Mouse (Mus musculus): ENCODE data around the gene Kctd14. TPM values are rescaled to one million over a fixed set of nuclear protein-coding genes. Genes with fewer than 3 reads are reported as not detected.
"Not testable (repeated sequence)": the region's sequence is repeated elsewhere in the genome, so short reads cannot be mapped to it uniquely, and the experiment has no call there.

Kctd14 gene
- 1.5 and 2.0 TPM in 2 replicates for polyA plus RNA-seq (2016; fragmentation: Nextera tagmentation; extraction: Ambion mirVana)

DNA sequence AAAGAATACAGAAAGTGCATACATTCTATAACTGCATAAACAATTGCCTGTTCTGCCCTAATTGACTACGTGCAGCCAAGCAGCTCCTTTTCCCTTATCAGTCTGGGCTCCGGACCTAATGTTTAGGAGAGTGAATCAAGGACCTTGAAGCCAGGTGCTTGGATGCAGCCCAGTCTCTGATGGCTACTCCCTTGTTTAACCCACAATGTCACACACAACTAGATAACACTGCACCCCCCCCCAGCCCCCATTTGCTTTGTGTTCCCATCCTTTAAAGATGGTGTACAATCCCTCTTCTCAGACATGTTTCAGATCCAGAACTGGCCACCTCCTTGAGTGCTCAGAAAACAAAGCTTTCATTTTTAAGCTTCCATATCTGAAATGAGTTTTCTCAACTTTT lies at the start of gene Kctd14:
Gene Kctd14 (plus strand): TSS at position 301 of the 400 bp plus-strand sequence.
- H3K27ac ChIP-seq; H3K9ac ChIP-seq (replicated peaks); ATAC-seq (ENCODE audit: insufficient number of reproducible peaks, insufficient read depth, low FRiP score, low TSS enrichment, low read depth); H3K36me3 ChIP-seq; H3K27me3 ChIP-seq; H3K4me3 ChIP-seq (replicated peaks); H3K9me3 ChIP-seq; H3K4me2 ChIP-seq: not testable (repeated sequence)
- WGBS = 80% methylated on average over 2 of the region's 2 CpGs
- peaks cover 11% of the 10 kb centered on the region for H3K4me1 ChIP-seq (replicated peaks)

- Histone ChIP-seq H3K4me2 (no peak overlapping the region), H3K36me3 (peaks cover 78% of the 10 kb centered on the region), H3K9me3 (peaks cover 8% of the 10 kb centered on the region), H3K27me3 (no peaks in the 10 kb centered on the region), H3K4me1 (replicated peaks) (no peaks in the 10 kb centered on the region), H3K4me3 (replicated peaks) (no peak overlapping the region), H3K27ac (no peak overlapping the region), H3K9ac (replicated peaks) (no peak overlapping the region)
- 88% methylated on average over 10 of the region's 10 CpGs for WGBS
- ATAC-seq (ENCODE audit: insufficient number of reproducible peaks, insufficient read depth, low FRiP score, low TSS enrichment, low read depth) = no peak
Measured at GRCm38 (mm10) chr7:97407145-97407544, 44.0 kb upstream of the Kctd14 start.

GRCm38 (mm10) chr7:97411106-97411505 lies 40.0 kb upstream of the Kctd14 start:
- Histone ChIP-seq H3K9me3 (no peaks in the 10 kb centered on the region), H3K36me3 (peaks cover 54% of the 10 kb centered on the region), H3K27ac (no peak overlapping the region), H3K4me3 (replicated peaks) (no peak overlapping the region), H3K4me1 (replicated peaks) (peaks cover 9% of the 10 kb centered on the region), H3K9ac (replicated peaks) (no peak overlapping the region), H3K27me3 (no peaks in the 10 kb centered on the region), H3K4me2 (no peak overlapping the region)
- WGBS = 97% methylated on average over 2 of the region's 2 CpGs
- no peak for ATAC-seq (ENCODE audit: insufficient number of reproducible peaks, insufficient read depth, low FRiP score, low TSS enrichment, low read depth)

DNA sequence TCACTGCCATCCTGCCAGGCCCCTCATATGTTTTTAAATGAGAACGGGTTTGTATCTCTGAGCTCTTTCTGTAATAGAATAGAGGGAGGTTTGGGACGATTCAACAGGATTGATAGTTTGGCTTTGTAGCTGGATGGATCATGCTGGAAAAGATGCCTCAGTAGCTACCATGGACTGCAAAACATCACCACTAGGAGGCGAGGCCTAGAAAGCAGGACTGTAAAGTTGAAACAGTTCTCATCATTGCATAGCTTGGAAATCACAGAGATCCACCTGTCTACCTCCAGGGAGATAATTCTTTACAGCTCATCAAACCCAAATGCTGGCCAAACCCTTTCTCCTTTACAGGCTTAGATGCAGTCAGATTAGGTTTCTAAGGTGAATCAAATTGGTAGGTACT lies 39.5 kb upstream of the Kctd14 start:
- Histone ChIP-seq H3K4me3 (replicated peaks) (no peak overlapping the region), H3K27ac (no peak overlapping the region), H3K9ac (replicated peaks) (no peak overlapping the region), H3K4me2 (no peak overlapping the region), H3K36me3 (peaks cover 52% of the 10 kb centered on the region), H3K27me3 (no peaks in the 10 kb centered on the region), H3K4me1 (replicated peaks) (peaks cover 9% of the 10 kb centered on the region), H3K9me3 (no peaks in the 10 kb centered on the region)
- 82% methylated on average over 3 of the region's 3 CpGs for WGBS
- no peak for ATAC-seq (ENCODE audit: insufficient number of reproducible peaks, insufficient read depth, low FRiP score, low TSS enrichment, low read depth)

- H3K9ac ChIP-seq (replicated peaks) = no peak overlapping the region
- H3K4me3 ChIP-seq (replicated peaks) = no peak overlapping the region
- no peak overlapping the region for H3K27ac ChIP-seq
- H3K27me3 ChIP-seq = no peaks in the 10 kb centered on the region
- peaks cover 31% of the 10 kb centered on the region for H3K36me3 ChIP-seq
- peaks cover 9% of the 10 kb centered on the region for H3K4me1 ChIP-seq (replicated peaks)
- H3K9me3 ChIP-seq = no peaks in the 10 kb centered on the region
- 93% methylated on average over 1 of the region's 1 CpGs for WGBS
- no peak for ATAC-seq (ENCODE audit: insufficient number of reproducible peaks, insufficient read depth, low FRiP score, low TSS enrichment, low read depth)
- no peak overlapping the region for H3K4me2 ChIP-seq
Measured at GRCm38 (mm10) chr7:97413981-97414380, 37.1 kb upstream of the Kctd14 start.

- H3K27ac ChIP-seq = no peak overlapping the region
- H3K4me2 ChIP-seq = no peak overlapping the region
- H3K4me3 ChIP-seq (replicated peaks) = no peak overlapping the region
- no peaks in the 10 kb centered on the region for H3K9me3 ChIP-seq
- no peaks in the 10 kb centered on the region for H3K27me3 ChIP-seq
- H3K4me1 ChIP-seq (replicated peaks) = peaks cover 9% of the 10 kb centered on the region
- 79% methylated on average over 1 of the region's 1 CpGs for WGBS
- ATAC-seq (ENCODE audit: insufficient number of reproducible peaks, insufficient read depth, low FRiP score, low TSS enrichment, low read depth) = no peak
- peaks cover 26% of the 10 kb centered on the region for H3K36me3 ChIP-seq
- H3K9ac ChIP-seq (replicated peaks) = no peak overlapping the region
Measured at GRCm38 (mm10) chr7:97414426-97414825, 36.7 kb upstream of the Kctd14 start.

- H3K4me1 ChIP-seq (replicated peaks) = peaks cover 9% of the 10 kb centered on the region
- H3K27me3 ChIP-seq = no peaks in the 10 kb centered on the region
- H3K4me2 ChIP-seq = no peak overlapping the region
- no peak overlapping the region for H3K9ac ChIP-seq (replicated peaks)
- no peaks in the 10 kb centered on the region for H3K9me3 ChIP-seq
- peaks cover 19% of the 10 kb centered on the region for H3K36me3 ChIP-seq
- no peak overlapping the region for H3K4me3 ChIP-seq (replicated peaks)
- 0 out of 2 replicates have a peak, but pooled peaks have one; percentile 66 for ATAC-seq (ENCODE audit: insufficient number of reproducible peaks, insufficient read depth, low FRiP score, low TSS enrichment, low read depth)
- H3K27ac ChIP-seq = no peak overlapping the region
- WGBS = 40% methylated on average over 9 of the region's 9 CpGs
Measured at GRCm38 (mm10) chr7:97414915-97415687, 36.0 kb upstream of the Kctd14 start.

DNA sequence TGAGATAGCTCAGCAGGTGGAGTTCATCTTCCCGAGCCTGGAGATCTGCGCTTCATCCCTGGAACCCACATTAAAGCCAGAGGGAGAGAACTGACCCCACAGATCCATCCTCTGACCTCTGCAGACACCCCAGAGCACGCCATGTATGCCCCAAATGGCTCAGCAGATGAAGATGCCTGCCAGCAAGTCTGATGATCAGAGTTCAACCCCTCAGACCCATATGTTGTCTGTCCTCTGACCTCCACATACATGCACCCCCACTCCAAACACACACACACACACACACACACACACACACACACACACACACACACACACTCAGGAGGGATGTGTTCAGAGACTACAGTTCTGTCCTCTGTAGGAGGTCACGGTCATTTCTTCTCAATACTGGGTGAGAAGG lies 34.6 kb upstream of the Kctd14 start:
- no peak overlapping the region for H3K27ac ChIP-seq
- WGBS = 79% methylated on average over 4 of the region's 4 CpGs
- peaks cover 9% of the 10 kb centered on the region for H3K4me1 ChIP-seq (replicated peaks)
- no peaks in the 10 kb centered on the region for H3K9me3 ChIP-seq
- H3K27me3 ChIP-seq = no peaks in the 10 kb centered on the region
- ATAC-seq (ENCODE audit: insufficient number of reproducible peaks, insufficient read depth, low FRiP score, low TSS enrichment, low read depth) = no peak
- no peak overlapping the region for H3K4me3 ChIP-seq (replicated peaks)
- no peak overlapping the region for H3K4me2 ChIP-seq
- H3K9ac ChIP-seq (replicated peaks) = no peak overlapping the region
- H3K36me3 ChIP-seq = peaks cover 6% of the 10 kb centered on the region; the same call in 1 of the 2 replicates

GRCm38 (mm10) chr7:97416906-97417777 lies 34.0 kb upstream of the Kctd14 start, which contains the start of gene Thrsp:
Gene Thrsp (minus strand): TSS chr7:97417730.
- no peak within 1 kb of the TSS for H3K4me2 ChIP-seq
- peaks cover 6% of the 10 kb centered on the region; the same call in 1 of the 2 replicates for H3K36me3 ChIP-seq
- H3K9me3 ChIP-seq = no peaks in the 10 kb centered on the region
- H3K27ac ChIP-seq = no peak within 1 kb of the TSS
- peaks cover 9% of the 10 kb centered on the region for H3K4me1 ChIP-seq (replicated peaks)
- ATAC-seq (ENCODE audit: insufficient number of reproducible peaks, insufficient read depth, low FRiP score, low TSS enrichment, low read depth) = no peak
- H3K4me3 ChIP-seq (replicated peaks) = no peak within 1 kb of the TSS
- 83% methylated on average over 25 of the region's 25 CpGs for WGBS
- H3K27me3 ChIP-seq = no peaks in the 10 kb centered on the region
- no peak within 1 kb of the TSS for H3K9ac ChIP-seq (replicated peaks)

DNA sequence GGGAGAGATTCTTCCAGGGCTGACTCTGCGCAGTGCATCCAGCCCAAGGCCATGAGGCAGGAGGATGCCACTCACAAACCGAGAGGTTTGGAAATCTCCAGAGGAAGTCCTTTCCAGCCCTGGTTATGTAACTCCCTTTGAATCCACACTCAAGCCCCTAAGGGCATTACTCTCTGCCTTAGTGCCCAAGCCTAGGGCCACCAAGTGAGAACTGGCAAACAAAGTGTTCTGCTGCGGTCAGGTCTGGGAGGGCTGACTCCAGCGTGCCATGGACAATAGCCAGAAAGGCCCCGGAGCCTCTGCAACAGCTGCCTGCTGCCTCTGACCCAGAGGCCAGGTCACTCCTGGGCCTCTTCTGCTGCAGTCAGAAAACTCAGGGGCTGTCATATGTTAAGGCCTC lies 32.4 kb upstream of the Kctd14 start:
- Histone ChIP-seq H3K4me1 (replicated peaks) (peaks cover 9% of the 10 kb centered on the region), H3K4me3 (replicated peaks) (no peak overlapping the region), H3K27me3 (no peaks in the 10 kb centered on the region), H3K9me3 (no peaks in the 10 kb centered on the region), H3K36me3 (no peaks in the 10 kb centered on the region), H3K27ac (no peak overlapping the region), H3K4me2 (no peak overlapping the region), H3K9ac (replicated peaks) (no peak overlapping the region)
- ATAC-seq (ENCODE audit: insufficient number of reproducible peaks, insufficient read depth, low FRiP score, low TSS enrichment, low read depth) = no peak
- WGBS = 81% methylated on average over 5 of the region's 5 CpGs

- Histone ChIP-seq H3K4me1 (replicated peaks) (peaks cover 9% of the 10 kb centered on the region), H3K36me3 (no peaks in the 10 kb centered on the region), H3K9me3 (no peaks in the 10 kb centered on the region), H3K4me3 (replicated peaks) (no peak overlapping the region), H3K27me3 (no peaks in the 10 kb centered on the region), H3K9ac (replicated peaks) (no peak overlapping the region), H3K4me2 (no peak overlapping the region), H3K27ac (no peak overlapping the region)
- no peak for ATAC-seq (ENCODE audit: insufficient number of reproducible peaks, insufficient read depth, low FRiP score, low TSS enrichment, low read depth)
- whole genome bisulfite sequencing = 76% methylated on average over 5 of the region's 5 CpGs
Measured at GRCm38 (mm10) chr7:97419163-97419562, 32.0 kb upstream of the Kctd14 start.

All from limb, embryonic 12.5 days (tissue).